Mouse (Mus musculus) liver, embryonic 16.5 days (tissue): ENCODE measurements at regions not wholly inside any gene's neighbourhood (a gene's known extent, or its start where the extent isn't known, plus 50 kb on each side); places are given as distances from the start of the nearest gene placed in this dataset.

Source experiments
- ATAC-seq: fragments of 200-750 bp; cut with Nextera tagmentation; 2 replicates; pipeline ENCODE4 v1.8.0; 2017; ENCODE audit warnings: low read depth, mild to moderate bottlenecking, moderate number of reproducible peaks, moderate library complexity
- H3K27ac ChIP-seq: fragments of 300-500 bp; sonication (generic); 2 replicates; pipeline ENCODE4 v1.5.1; 2014; ENCODE audit warnings: mild to moderate bottlenecking, low read length
- H3K27me3 ChIP-seq: fragments of 300-500 bp; sonication (generic); 2 replicates; pipeline ENCODE4 v1.6.1; 2014; ENCODE audit warnings: low read depth, low read length, mixed read lengths; ENCODE audit not compliant: control insufficient read depth, insufficient read depth
- H3K36me3 ChIP-seq: fragments of 300-500 bp; sonication (generic); 2 replicates; pipeline ENCODE4 v1.6.1; 2014; ENCODE audit warnings: mild to moderate bottlenecking; ENCODE audit not compliant: control insufficient read depth, insufficient read depth
- H3K4me1 ChIP-seq: fragments of 300-500 bp; sonication (generic); 2 replicates; pipeline ENCODE4 v1.6.1; 2014; ENCODE audit warnings: low read depth, low read length, mixed read lengths; ENCODE audit not compliant: control insufficient read depth
- H3K4me2 ChIP-seq: fragments of 300-500 bp; sonication (generic); 2 replicates; pipeline ENCODE4 v1.6.1; 2014; ENCODE audit warnings: low read depth, low read length, mixed read lengths
- H3K4me3 ChIP-seq: fragments of 300-500 bp; sonication (generic); 2 replicates; pipeline ENCODE4 v1.5.1; 2014; ENCODE audit warnings: low read depth, mild to moderate bottlenecking, low read length
- H3K9ac ChIP-seq: fragments of 300-500 bp; sonication (generic); 2 replicates; pipeline ENCODE4 v1.6.1; 2014; ENCODE audit warnings: low read depth, low read length
- H3K9me3 ChIP-seq: fragments of 300-500 bp; sonication (generic); replicated peaks from 2 replicates; pipeline ENCODE4 v1.6.1; 2016; ENCODE audit warnings: low read length; ENCODE audit not compliant: control insufficient read depth
- WGBS: fragments of 180-500 bp; shearing (Covaris S2); extraction: QIAGEN DNeasy Blood & Tissue Kit; methylation state at CpG from one replicate; pipeline ENCODE4 v1.1.7; 2014; ENCODE audit not compliant: insufficient replicate concordance; 5-methylcytosine and 5-hydroxymethylcytosine counted together

DNA sequence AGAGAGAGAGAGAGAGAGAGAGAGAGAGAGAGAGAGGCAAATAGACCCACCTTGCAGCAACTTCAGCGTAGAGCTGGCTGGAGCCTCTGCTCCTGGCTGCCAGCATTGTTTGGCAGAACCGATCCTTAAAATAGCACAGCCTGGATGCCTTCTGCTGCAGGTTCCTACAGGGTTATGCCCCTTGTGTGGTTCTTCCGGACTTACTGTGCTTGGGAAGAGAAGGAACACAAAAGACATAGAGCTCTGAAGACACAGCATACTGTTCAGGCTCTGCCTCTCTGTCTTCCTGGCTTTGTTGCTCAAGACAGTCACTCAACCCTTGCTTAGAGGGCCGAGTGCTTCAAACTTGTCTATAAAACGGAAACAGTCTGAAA, 86.2 kb upstream of the Slc25a26 start:
- no peaks in the 10 kb centered on the region for H3K9me3 ChIP-seq
- no peak overlapping the region for H3K4me2 ChIP-seq
- H3K27me3 ChIP-seq, result no peaks in the 10 kb centered on the region
- 38% methylated on average over 5 of the region's 5 CpGs for WGBS
- ATAC-seq, result no peak
- no peak overlapping the region for H3K9ac ChIP-seq
- no peak overlapping the region for H3K27ac ChIP-seq
- H3K4me3 ChIP-seq, result no peak overlapping the region
- H3K4me1 ChIP-seq, result no peaks in the 10 kb centered on the region
- H3K36me3 ChIP-seq, result no peaks in the 10 kb centered on the region

GRCm38 (mm10) chr6:94413297-94413986, 86.7 kb upstream of the Slc25a26 start:
- H3K4me2 ChIP-seq, result no peak overlapping the region
- no peak overlapping the region for H3K9ac ChIP-seq
- H3K9me3 ChIP-seq, result no peaks in the 10 kb centered on the region
- 55% methylated on average over 10 of the region's 10 CpGs for WGBS
- H3K4me1 ChIP-seq, result no peaks in the 10 kb centered on the region
- no peak for ATAC-seq
- H3K36me3 ChIP-seq, result no peaks in the 10 kb centered on the region
- H3K27ac ChIP-seq, result no peak overlapping the region
- H3K4me3 ChIP-seq, result no peak overlapping the region
- no peaks in the 10 kb centered on the region for H3K27me3 ChIP-seq

DNA sequence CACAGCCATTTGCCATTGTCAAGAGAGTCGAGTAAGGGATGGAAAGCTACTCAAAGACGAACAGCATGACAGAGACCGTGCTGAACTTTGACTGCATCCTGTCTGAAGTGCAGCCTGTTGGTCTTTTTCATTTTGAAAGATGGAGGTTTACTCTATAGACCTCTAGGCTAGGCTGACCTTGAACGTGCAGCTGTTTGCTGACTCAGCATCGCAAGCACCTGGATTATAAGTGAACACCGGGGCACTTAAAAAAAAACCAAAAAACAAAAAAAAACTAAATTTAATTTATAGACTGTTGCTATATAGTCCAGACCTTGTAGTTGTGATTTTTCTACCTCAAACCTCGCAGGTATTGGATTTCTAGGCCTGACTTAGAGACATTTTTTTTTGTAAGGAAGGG, 87.8 kb upstream of the Slc25a26 start:
- Histone ChIP-seq H3K36me3 (no peaks in the 10 kb centered on the region), H3K27me3 (no peaks in the 10 kb centered on the region), H3K4me2 (no peak overlapping the region), H3K9ac (no peak overlapping the region), H3K27ac (no peak overlapping the region), H3K9me3 (no peaks in the 10 kb centered on the region), H3K4me1 (no peaks in the 10 kb centered on the region), H3K4me3 (no peak overlapping the region)
- ATAC-seq, result no peak
- 73% methylated on average over 7 of the region's 7 CpGs for whole genome bisulfite sequencing

- ATAC-seq, result no peak
- no peak overlapping the region for H3K4me3 ChIP-seq
- H3K9me3 ChIP-seq, result no peaks in the 10 kb centered on the region
- H3K4me2 ChIP-seq, result no peak overlapping the region
- no peaks in the 10 kb centered on the region for H3K27me3 ChIP-seq
- no peaks in the 10 kb centered on the region for H3K36me3 ChIP-seq
- H3K9ac ChIP-seq, result no peak overlapping the region
- no peaks in the 10 kb centered on the region for H3K4me1 ChIP-seq
- no peak overlapping the region for H3K27ac ChIP-seq
- 53% methylated on average over 2 of the region's 2 CpGs for WGBS
These were observed 89.7 kb upstream of the Slc25a26 start for GRCm38 (mm10) chr6:94410480-94410879.

GRCm38 (mm10) chr6:94408996-94409395, 91.1 kb upstream of the Slc25a26 start:
- H3K4me1 ChIP-seq, result no peaks in the 10 kb centered on the region
- no peak overlapping the region for H3K9ac ChIP-seq
- no peak overlapping the region for H3K4me3 ChIP-seq
- no peaks in the 10 kb centered on the region for H3K27me3 ChIP-seq
- H3K4me2 ChIP-seq, result no peak overlapping the region
- 62% methylated on average over 2 of the region's 2 CpGs for WGBS
- H3K9me3 ChIP-seq, result no peaks in the 10 kb centered on the region
- ATAC-seq, result no peak
- no peaks in the 10 kb centered on the region for H3K36me3 ChIP-seq
- H3K27ac ChIP-seq, result no peak overlapping the region

- no peak overlapping the region for H3K9ac ChIP-seq
- ATAC-seq, result no peak
- 63% methylated on average over 4 of the region's 4 CpGs for WGBS
- no peaks in the 10 kb centered on the region for H3K9me3 ChIP-seq
- no peaks in the 10 kb centered on the region for H3K4me1 ChIP-seq
- no peak overlapping the region for H3K4me3 ChIP-seq
- no peak overlapping the region for H3K27ac ChIP-seq
- H3K36me3 ChIP-seq, result no peaks in the 10 kb centered on the region
- H3K4me2 ChIP-seq, result no peak overlapping the region
- no peaks in the 10 kb centered on the region for H3K27me3 ChIP-seq
These were observed 92.4 kb upstream of the Slc25a26 start for GRCm38 (mm10) chr6:94407751-94408150.

- Histone ChIP-seq H3K4me3 (no peak overlapping the region), H3K9ac (no peak overlapping the region), H3K9me3 (no peaks in the 10 kb centered on the region), H3K4me2 (no peak overlapping the region), H3K4me1 (no peaks in the 10 kb centered on the region), H3K36me3 (no peaks in the 10 kb centered on the region), H3K27me3 (no peaks in the 10 kb centered on the region), H3K27ac (no peak overlapping the region)
- no peak for ATAC-seq
- 69% methylated on average over 8 of the region's 8 CpGs for whole genome bisulfite sequencing
These were observed 94.6 kb upstream of the Slc25a26 start for GRCm38 (mm10) chr6:94405371-94406076.

GRCm38 (mm10) chr6:94401617-94402481, 98.3 kb upstream of the Slc25a26 start:
- Histone ChIP-seq H3K9me3 (no peaks in the 10 kb centered on the region), H3K27ac (no peak overlapping the region), H3K4me3 (no peak overlapping the region), H3K9ac (no peak overlapping the region), H3K27me3 (no peaks in the 10 kb centered on the region), H3K36me3 (no peaks in the 10 kb centered on the region), H3K4me1 (no peaks in the 10 kb centered on the region), H3K4me2 (no peak overlapping the region)
- ATAC-seq, result no peak
- WGBS, result 48% methylated on average over 9 of the region's 9 CpGs
